Mouse (Mus musculus) olfactory bulb, adult 2 months (tissue): ENCODE measurements around the gene Serbp1.

Experiments used
- CTCF ChIP-seq: fragments of 200-500 bp; IDR thresholded peaks from 2 replicates; pipeline ENCODE4 v1.5.1; 2012; ENCODE audit warnings: low read depth, mild to moderate bottlenecking, low read length, moderate library complexity; ENCODE audit not compliant: insufficient read depth
- POLR2A ChIP-seq: fragments of 200-500 bp; IDR thresholded peaks from 2 replicates; pipeline ENCODE4 v1.6.1; 2012; ENCODE audit warnings: mild to moderate bottlenecking, low read depth, low read length, moderate library complexity; ENCODE audit not compliant: insufficient read depth

DNA sequence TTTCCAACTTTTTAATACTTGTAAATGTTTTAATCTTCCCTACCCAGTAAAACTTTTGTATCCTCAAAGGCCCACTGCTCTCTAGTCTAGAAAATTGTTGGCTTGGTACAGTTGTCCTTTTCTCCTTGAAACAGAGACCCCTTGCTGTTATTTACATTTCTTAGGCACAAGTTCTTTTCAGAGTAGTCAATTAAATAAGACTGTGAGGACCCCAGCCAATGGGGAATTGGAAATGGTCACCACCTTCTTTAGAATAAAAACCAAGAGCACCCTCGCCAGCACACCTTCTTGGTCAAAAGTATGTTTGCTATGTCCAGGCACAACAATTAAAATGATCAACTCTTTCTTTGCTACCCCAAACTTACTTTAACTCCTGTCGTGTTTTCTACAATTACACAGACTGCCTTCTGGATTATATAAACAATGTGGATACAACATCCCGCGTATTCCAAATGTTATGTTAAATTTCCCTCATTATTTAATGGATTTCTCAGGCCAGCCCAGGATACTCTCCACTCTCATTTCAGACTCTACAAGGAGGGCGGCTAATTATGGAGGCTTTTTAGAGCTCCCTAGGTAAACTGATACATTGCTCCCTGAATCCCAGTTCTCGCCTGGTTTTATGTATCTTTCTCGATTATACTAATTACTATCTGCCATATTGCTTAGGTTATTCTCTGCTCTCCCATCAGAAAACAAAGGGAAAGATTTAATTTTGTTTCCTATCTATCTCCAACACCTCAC is 1.3 kb upstream of the Serbp1 start:
- TF ChIP-seq CTCF (no peak), POLR2A (no peak)
